Mouse (Mus musculus) thymus, postnatal 0 days (tissue): ENCODE data around the gene Troap. TPM values are rescaled to one million over a fixed set of nuclear protein-coding genes. Genes with fewer than 3 reads are reported as not detected.
A peak's percentile ranks its signal among the peaks of the same experiment; 100 is the strongest.

Experiments used
- DNase-seq: peaks from one replicate; pipeline ENCODE4 v3.0.0-alpha.2; 2015; ENCODE audit warnings: low spot score
- polyA plus RNA-seq: library from polyadenylated mRNA; unstranded; fragments of >200 nt; fragmentation: Nextera tagmentation; extraction: Ambion mirVana; gene quantifications from 2 replicates; pipeline ENCODE4 v1.2.1, GENCODE M21; 2015

The Troap gene
- 21.8 and 25.3 TPM in 2 replicates for polyA plus RNA-seq

DNA sequence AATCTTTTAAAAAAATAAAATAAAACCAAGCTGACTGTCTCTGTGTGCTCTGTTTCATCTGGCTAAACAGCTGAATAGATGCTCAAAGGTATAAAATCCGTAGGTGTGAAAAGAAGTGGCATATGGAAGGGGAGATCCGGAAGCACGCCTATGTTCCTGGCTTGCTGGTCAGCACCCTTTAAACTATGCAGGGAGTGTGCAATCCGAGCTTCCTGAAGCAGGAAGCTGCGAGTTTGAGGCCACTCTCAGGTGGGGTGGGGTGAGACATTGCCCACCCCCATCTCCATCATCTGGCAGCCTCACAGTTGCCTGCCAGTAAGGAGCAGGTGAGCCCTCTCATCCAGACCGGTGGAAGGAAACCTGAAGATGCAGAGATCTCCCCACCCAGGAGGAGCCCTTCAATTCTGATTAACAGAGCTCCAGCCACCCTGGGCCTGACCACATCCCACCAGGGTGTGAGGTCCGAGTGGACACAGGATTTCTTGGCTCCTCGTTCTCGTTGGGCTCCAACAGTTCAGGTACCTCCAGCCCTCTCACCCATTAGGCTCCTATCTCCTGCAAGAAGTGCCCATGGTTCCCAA is at the start of gene Troap:
TSS of gene Troap (plus strand) at position 557 of the 581 bp plus-strand sequence.
- DNase-seq = peak; percentile 23

- peak; percentile 82 for DNase-seq
Observed at GRCm38 (mm10) chr15:99024668-99025314, 49.6 kb upstream of the Troap start.

- DNase-seq = no peak
Observed at GRCm38 (mm10) chr15:99025414-99025813, 49.0 kb upstream of the Troap start.

DNA sequence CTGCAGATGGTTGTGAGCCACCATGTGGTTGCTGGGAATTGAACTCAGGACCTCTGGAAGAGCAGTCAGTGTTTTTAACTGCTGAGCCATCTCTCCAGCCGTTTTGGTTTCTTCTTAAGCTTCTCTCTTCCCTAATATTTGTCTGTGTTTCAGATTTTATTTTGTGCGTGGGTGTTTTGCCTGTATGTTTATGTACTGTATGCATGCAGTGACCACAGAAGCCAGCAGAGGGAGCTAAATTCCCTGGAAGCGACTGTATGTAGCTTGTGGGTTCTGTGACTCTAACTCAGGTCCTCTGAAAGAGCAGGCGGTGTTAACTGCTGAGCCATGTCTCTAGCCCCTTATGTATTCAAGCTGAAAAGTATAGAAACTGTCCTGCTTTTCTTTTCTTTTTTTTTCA is 48.1 kb upstream of the Troap start:
- peak; percentile 75 for DNase-seq

DNA sequence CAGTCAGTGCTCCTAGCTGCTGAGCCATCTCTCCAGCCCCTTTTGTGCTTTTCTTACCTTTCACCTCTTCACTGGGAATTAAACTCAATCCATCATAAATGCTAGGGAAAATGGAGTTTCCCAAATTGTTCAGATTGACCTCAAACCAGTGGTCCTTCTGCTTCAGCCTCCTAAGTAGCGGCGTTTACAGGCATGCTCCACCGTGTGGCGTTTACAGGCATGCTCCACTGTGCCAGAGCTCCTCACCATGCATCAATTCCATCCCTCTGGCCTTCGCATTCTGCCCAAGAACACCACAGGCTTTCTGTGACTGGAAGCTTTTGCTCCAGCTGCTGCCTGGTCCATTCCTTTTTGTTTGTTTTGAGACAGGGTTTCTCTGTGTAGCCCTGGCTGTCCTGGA is 47.3 kb upstream of the Troap start:
- no peak for DNase-seq

GRCm38 (mm10) chr15:99028874-99029458 is 45.4 kb upstream of the Troap start:
- no peak for DNase-seq

- peak; percentile 90 for DNase-seq
Observed at GRCm38 (mm10) chr15:99029619-99030584, 44.5 kb upstream of the Troap start, which contains the start of gene Tuba1c. Gene Tuba1c, plus strand, starts transcription at chr15:99029891.

DNA sequence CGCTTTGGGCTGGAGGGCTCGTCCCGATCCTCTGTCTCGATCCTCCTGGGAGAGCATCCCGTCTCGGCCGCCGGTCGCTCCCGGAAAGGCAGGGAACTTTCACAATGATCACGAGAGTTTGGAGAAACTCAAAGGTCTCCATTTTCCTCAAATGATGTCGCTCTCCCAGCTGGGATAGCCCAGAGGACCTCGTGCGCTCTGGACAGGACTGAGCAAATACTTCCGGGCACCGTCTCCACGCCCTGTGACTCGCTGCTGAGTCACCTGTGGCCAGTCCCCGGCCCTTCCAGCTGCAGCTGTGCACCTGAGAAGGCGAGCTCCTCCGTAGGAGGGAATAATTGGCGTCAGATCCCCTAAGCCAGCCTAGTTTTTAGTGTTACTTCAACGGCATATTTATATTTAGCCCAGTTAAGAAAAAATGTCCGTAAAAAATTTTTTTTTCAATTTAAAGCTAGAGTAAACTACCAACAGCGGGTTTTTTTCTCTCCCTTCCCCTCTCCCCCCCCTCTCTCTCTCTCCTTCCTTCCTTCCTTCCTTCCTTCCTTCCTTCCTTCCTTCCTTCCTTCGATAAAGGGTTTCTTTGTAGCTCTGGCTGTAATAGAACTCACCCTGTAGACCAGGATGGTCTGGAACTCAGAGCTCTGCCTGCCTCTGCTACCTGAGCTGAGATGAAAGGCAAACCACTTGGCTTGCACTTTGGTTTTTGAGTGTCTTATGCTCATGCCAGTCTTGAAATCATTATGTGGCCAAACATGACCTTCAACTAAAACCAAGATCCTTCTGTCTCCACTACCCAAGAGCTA is 43.6 kb upstream of the Troap start:
- DNase-seq = peak; percentile 28

- no peak for DNase-seq
Observed at GRCm38 (mm10) chr15:99031388-99031675, 43.0 kb upstream of the Troap start.

GRCm38 (mm10) chr15:99032041-99032725 is 42.2 kb upstream of the Troap start:
- no peak for DNase-seq

GRCm38 (mm10) chr15:99032726-99033250 is 41.6 kb upstream of the Troap start:
- DNase-seq = no peak

DNA sequence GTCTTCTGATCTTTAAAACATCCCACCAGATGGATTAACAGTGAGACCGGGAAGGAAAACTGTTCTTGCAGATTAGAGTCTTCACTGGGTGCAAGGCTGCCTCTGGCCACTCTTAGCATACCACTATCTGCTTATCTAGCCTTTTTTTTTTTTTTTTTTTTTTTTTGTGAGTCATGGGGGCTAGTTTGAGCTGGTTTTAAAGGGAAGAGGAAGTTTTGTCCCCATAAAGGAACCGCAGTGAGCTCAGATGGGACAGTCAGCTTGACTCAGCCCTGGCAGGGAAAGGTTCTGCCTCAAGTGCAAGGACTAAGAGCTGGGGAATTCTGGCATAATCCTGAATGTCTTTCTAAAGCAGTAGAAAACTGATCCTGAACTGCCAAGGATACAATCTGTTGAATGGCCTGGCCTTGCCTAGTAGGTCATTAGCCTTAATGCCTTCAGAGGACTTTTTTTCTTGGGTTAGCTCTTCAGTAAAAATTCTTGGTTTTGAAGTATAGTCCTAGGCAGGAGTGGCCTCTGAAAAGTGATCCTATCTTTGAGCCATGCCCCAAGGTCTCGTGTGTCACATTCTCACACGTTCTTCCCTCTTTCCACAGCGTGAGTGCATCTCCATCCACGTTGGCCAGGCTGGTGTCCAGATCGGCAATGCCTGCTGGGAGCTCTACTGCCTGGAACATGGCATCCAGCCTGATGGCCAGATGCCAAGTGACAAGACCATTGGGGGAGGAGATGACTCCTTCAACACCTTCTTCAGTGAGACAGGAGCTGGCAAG is 40.7 kb upstream of the Troap start:
- no peak for DNase-seq

- no peak for DNase-seq
Observed at GRCm38 (mm10) chr15:99035431-99035830, 38.9 kb upstream of the Troap start.

DNA sequence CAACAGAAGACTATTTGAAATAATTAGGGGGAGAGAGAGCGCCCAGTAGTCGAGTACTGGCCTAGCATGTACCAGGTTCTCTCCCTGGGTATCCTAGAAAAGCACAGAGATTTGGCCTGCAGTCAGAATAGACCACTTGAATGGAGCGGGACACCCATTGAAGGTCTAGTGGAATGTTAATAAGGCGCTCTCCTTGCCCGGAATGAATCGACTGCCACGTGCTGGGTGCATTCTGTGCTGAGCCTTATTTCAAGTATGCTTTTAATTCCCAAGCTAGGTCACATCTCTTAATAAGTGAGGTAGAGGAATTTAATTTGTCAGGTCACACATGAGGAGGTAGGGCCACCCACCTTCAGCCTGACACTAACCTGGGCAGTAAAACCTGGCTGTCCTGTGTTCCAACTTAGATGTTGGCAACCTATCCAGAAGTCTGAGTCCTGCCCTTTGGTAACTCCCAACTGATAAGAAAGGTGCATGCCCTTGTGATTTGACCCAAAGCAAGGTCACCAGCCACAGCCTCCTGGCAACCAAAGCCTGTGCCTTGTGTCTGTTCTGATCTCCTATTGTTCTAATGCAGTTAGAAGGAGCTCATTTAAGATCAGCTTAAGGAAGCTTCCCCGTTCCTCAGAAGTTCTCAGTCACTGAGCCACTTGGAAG is 38.0 kb upstream of the Troap start:
- no peak for DNase-seq

DNA sequence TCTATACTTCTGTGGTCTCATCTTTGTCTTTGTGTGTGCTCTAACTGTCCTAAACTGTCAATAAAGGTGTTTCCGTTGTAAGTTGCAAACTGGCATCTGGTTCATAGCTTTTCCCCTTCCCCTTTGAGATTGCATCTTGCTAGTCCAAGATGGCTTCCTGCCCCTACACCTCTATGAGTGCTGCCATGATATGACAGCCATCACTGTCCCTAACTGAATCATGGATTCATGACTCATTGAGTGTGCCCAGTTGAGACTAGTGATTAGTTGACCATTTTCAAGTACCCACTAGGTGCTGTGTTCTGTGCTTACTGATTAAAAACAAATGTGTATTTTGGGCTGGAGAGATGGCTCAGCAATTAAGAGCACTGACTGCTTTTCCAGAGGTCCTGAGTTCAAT is 36.4 kb upstream of the Troap start:
- no peak for DNase-seq

DNA sequence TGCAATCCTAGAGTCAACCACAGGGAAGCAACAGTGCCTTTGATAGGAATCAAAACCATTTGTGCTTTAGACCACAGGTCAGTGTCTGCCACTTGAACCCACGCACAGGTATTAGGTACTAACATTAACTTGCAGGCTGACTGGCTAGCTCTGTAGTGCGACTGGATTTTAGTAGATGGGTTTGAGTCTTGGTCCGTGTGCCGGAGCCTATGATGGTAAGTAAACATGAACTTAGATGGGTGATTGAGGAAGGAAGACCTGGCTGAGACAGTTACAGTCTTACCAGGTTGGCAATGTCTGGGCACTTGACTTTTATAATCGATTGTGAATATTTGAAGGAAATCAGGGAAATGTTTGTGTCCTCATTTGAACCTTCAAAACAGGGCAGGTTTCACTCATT is 35.6 kb upstream of the Troap start:
- DNase-seq = no peak

- DNase-seq = no peak
Observed at GRCm38 (mm10) chr15:99039306-99039705, 35.1 kb upstream of the Troap start.

- peak; percentile 24 for DNase-seq
Observed at GRCm38 (mm10) chr15:99039996-99040919, 34.1 kb upstream of the Troap start.
